Mouse (Mus musculus) lung, postnatal 0 days (tissue): Measurements from ENCODE around the gene Dcaf7. TPM values are rescaled to one million over a fixed set of nuclear protein-coding genes. Genes with fewer than 3 reads are reported as not detected.

ENCODE experiments used
- ATAC-seq: fragments of 200-750 bp; cut with Nextera tagmentation; 2 replicates; pipeline ENCODE4 v1.8.0; 2017; ENCODE audit warnings: moderate library complexity
- DNase-seq: peaks from one replicate; pipeline ENCODE4 v3.0.0-alpha.2; 2016; ENCODE audit warnings: low spot score
- H3K27ac ChIP-seq: fragments of 300-500 bp; sonication (generic); 2 replicates; pipeline ENCODE4 v1.5.1; 2014; ENCODE audit warnings: antibody characterized with exemption, mild to moderate bottlenecking, low read length, mixed read lengths
- H3K27me3 ChIP-seq: fragments of 300-500 bp; sonication (generic); replicated peaks from 2 replicates; pipeline ENCODE4 v1.6.1; 2014; ENCODE audit warnings: low read length, mixed read lengths; ENCODE audit not compliant: insufficient read depth
- H3K36me3 ChIP-seq: fragments of 300-500 bp; sonication (generic); 2 replicates; pipeline ENCODE4 v1.6.1; 2014; ENCODE audit warnings: low read length, mixed read lengths; ENCODE audit not compliant: insufficient read depth
- H3K4me1 ChIP-seq: fragments of 300-500 bp; sonication (generic); 2 replicates; pipeline ENCODE4 v1.6.1; 2014; ENCODE audit warnings: antibody characterized with exemption, low read depth, low read length, mixed read lengths; ENCODE audit not compliant: insufficient read depth
- H3K4me2 ChIP-seq: fragments of 300-500 bp; sonication (generic); replicated peaks from 2 replicates; pipeline ENCODE4 v1.6.1; 2014; ENCODE audit warnings: low read depth, mild to moderate bottlenecking, low read length, moderate library complexity, mixed read lengths
- H3K4me3 ChIP-seq: fragments of 300-500 bp; sonication (generic); 2 replicates; pipeline ENCODE4 v1.5.1; 2014; ENCODE audit warnings: low read depth, low read length
- H3K9ac ChIP-seq: fragments of 300-500 bp; sonication (generic); replicated peaks from 2 replicates; pipeline ENCODE4 v1.6.1; 2014; ENCODE audit warnings: low read depth, mild to moderate bottlenecking
- H3K9me3 ChIP-seq: fragments of 300-500 bp; sonication (generic); 2 replicates; pipeline ENCODE4 v1.6.1; 2016; ENCODE audit warnings: low read length, mixed read lengths
- CTCF ChIP-seq: IDR thresholded peaks from 2 replicates; pipeline ENCODE4 v1.5.1; 2016; ENCODE audit warnings: antibody characterized with exemption, mild to moderate bottlenecking
- EP300 ChIP-seq: IDR thresholded peaks from 2 replicates; pipeline ENCODE4 v1.6.1; 2016; ENCODE audit warnings: antibody characterized with exemption, mild to moderate bottlenecking, control low read depth
- WGBS: fragments of 180-500 bp; shearing (Covaris S2); extraction: QIAGEN DNeasy Blood & Tissue Kit; methylation state at CpG from one replicate; pipeline ENCODE4 v1.1.7; 2014; 5-methylcytosine and 5-hydroxymethylcytosine counted together
- polyA plus RNA-seq: library from polyadenylated mRNA; unstranded; fragments of >200 nt; fragmentation: Nextera tagmentation; extraction: Ambion mirVana; gene quantifications from 2 replicates; pipeline ENCODE4 v1.2.1, GENCODE M21; 2015

The Dcaf7 gene
- polyA plus RNA-seq, 1 experiment from 2014 or later = 26.6 TPM

DNA sequence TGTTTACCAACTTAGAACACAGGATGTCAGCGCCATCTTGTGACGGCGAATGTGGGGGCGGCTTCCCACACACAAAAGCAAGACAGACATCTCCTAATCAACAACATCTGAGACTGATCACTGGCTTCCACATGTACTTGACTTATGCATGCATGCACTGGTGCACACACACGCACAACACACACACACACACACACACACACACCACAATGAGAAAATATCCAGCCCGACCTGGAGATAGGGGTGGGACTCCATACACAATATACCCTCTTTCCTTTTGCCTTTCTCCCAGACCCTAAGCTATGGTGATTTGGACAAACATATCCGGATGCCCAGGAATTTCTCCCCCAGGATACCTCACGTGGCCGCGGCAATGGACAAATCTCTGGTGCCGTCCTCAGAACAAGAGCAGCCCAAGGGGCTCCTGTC lies 3.2 kb upstream of the Dcaf7 start:
- 0 out of 2 replicates have a peak overlapping the region, but pooled peaks have one; percentile 12 for H3K9ac ChIP-seq
- H3K36me3 ChIP-seq = no peaks in the 10 kb centered on the region
- no peak for TF ChIP-seq CTCF
- no peak for TF ChIP-seq EP300
- H3K27me3 ChIP-seq = no peaks in the 10 kb centered on the region
- peak overlapping the region; percentile 45 for H3K4me2 ChIP-seq
- no peaks in the 10 kb centered on the region for H3K9me3 ChIP-seq
- peaks cover 14% of the 10 kb centered on the region; the same call in 1 of the 2 replicates for H3K4me1 ChIP-seq
- H3K4me3 ChIP-seq = peak overlapping the region; percentile 12; the same call in 1 of the 2 replicates
- H3K27ac ChIP-seq = peak overlapping the region; percentile 89
- DNase-seq (peak; percentile 66), ATAC-seq (peak; percentile 10; the same call in 1 of the 2 replicates)
- 27% methylated on average over 11 of the region's 11 CpGs for WGBS

DNA sequence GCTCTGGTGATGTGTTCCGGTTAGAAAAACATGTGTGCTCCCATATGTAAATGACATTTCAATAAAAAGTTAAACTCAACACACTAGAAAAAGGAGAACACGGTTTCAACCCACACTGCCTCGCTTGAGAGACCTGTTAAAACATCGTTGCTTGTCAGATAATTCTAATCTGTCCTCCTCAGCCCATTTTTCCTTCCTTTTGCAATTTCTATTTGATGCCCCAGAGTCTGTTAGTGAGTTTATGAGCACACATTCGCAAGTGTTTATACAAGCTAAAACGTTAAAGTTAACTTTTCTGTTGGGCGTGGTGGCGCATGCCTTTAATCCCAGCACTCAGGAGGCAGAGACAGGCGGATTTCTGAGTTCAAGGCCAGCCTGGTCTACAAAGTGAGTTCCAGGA lies 1.7 kb upstream of the Dcaf7 start:
- WGBS = 79% methylated on average over 9 of the region's 9 CpGs

DNA sequence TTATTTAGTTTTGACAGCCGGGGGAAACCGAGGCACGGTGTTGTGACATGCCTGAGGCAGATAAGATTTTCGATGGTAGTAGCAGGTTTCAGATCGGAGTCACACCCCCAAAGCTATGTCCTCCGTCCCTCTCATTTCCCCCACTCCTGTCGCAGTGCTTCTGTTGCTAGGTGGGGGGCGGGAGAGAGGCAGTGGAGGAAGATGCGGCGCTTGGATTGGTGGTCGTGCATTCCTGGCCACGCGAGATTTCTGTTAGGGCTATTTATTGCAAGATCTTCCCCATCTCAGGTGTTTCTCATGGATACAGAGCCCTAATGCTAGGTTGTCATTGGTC lies 713 bp downstream of the Dcaf7 start:
- H3K9me3 ChIP-seq = no peaks in the 10 kb centered on the region
- H3K9ac ChIP-seq = peak overlapping the region; percentile 82
- H3K27me3 ChIP-seq = no peaks in the 10 kb centered on the region
- no peaks in the 10 kb centered on the region for H3K36me3 ChIP-seq
- DNase-seq = peak; percentile 74
- H3K4me3 ChIP-seq = peak overlapping the region; percentile 96
- WGBS = under 1% methylated on average over 13 of the region's 13 CpGs
- peaks cover 14% of the 10 kb centered on the region; the same call in 1 of the 2 replicates for H3K4me1 ChIP-seq
- H3K27ac ChIP-seq = peak overlapping the region; percentile 90
- no peak for TF ChIP-seq EP300
- TF ChIP-seq CTCF = peak; percentile 26; the same call in 1 of the 2 replicates
- ATAC-seq = no peak
- H3K4me2 ChIP-seq = peak overlapping the region; percentile 84

More for the DNA sequence above, 1.7 kb upstream of the Dcaf7 start:
- H3K36me3 ChIP-seq = no peaks in the 10 kb centered on the region
- H3K9me3 ChIP-seq = no peaks in the 10 kb centered on the region
- H3K9ac ChIP-seq = no peak overlapping the region
- no peak overlapping the region for H3K4me3 ChIP-seq
- TF ChIP-seq CTCF (no peak), EP300 (no peak)
- H3K4me2 ChIP-seq = no peak overlapping the region
- DNase-seq = no peak
- H3K27me3 ChIP-seq = no peaks in the 10 kb centered on the region
- peaks cover 14% of the 10 kb centered on the region; the same call in 1 of the 2 replicates for H3K4me1 ChIP-seq
- no peak overlapping the region for H3K27ac ChIP-seq
- ATAC-seq = no peak

DNA sequence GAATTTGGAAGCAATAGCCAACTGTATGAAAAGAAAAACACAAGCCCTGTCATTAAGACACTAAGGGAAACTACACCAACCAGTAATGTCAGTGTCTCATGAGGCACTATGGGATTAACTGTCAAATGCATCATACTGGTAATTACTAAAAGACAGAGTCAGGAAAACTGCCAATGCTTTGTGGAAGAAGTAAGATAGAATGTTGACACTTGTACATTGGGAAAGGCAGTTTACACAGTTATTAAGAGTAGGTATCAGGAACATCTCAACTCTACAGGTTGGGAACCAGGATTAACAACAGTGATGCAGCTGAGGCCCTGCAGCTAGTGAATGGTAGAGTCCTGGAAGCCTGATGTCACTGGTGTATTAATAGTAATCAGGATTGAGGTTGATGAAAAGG lies 7.7 kb downstream of the Dcaf7 start:
- H3K9ac ChIP-seq = no peak overlapping the region
- TF ChIP-seq CTCF = no peak
- no peak for TF ChIP-seq EP300

DNA sequence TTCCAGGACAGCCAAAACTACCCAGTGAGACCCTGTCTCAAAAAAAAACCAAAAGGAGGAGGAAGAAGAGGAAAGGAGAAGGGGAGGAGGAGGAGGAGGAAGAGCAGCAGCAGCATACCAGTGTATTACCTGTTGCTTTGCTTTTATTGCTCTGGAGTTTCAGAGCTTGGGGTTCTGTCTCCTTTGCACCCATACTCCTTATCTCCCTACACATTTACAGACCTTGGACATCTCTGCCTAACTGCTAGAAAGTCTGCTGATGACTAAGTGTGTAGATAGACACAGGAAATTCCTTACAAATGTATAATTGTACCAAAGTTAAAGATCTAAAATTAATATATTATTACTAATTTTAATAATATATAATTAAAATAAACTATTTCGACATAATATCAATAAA lies 8.6 kb downstream of the Dcaf7 start:
- ATAC-seq = no peak

More for the DNA sequence above, 7.7 kb downstream of the Dcaf7 start:
- Histone ChIP-seq H3K27me3 (no peaks in the 10 kb centered on the region), H3K4me3 (no peak overlapping the region), H3K4me2 (no peak overlapping the region), H3K36me3 (peaks cover 5% of the 10 kb centered on the region; the same call in 1 of the 2 replicates), H3K27ac (no peak overlapping the region), H3K9me3 (no peaks in the 10 kb centered on the region), H3K4me1 (no peaks in the 10 kb centered on the region)
- ATAC-seq (no peak), DNase-seq (no peak)

DNA sequence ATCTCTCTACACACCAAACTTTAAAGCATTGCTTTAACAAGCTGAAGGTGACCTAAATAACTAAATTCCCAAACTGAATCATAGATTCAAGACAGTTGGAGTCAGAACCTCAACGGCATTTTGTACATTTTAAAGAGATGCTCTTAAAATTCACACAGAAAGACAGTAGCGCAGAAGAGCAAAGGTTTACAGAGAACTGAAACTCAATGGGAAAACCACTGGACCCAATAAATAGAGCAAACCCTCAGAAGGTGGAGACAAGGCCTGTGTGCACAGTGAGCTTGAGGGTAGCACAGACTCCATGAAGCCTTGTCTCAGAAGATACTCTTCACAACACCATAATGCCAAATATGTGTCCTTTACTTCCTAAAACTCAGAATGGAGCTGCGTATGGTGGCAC lies 9.1 kb downstream of the Dcaf7 start:
- Histone ChIP-seq H3K4me3 (no peak overlapping the region), H3K36me3 (peaks cover 8% of the 10 kb centered on the region; the same call in 1 of the 2 replicates), H3K27ac (no peak overlapping the region), H3K4me2 (no peak overlapping the region), H3K4me1 (no peaks in the 10 kb centered on the region), H3K27me3 (no peaks in the 10 kb centered on the region), H3K9me3 (no peaks in the 10 kb centered on the region), H3K9ac (no peak overlapping the region)
- ATAC-seq (no peak), DNase-seq (no peak)
- WGBS = 93% methylated on average over 3 of the region's 3 CpGs
- TF ChIP-seq CTCF (no peak), EP300 (no peak)

More for the DNA sequence above, 8.6 kb downstream of the Dcaf7 start:
- H3K27me3 ChIP-seq = no peaks in the 10 kb centered on the region
- H3K27ac ChIP-seq = no peak overlapping the region
- no peak overlapping the region for H3K9ac ChIP-seq
- H3K4me1 ChIP-seq = no peaks in the 10 kb centered on the region
- H3K4me2 ChIP-seq = no peak overlapping the region
- no peak for TF ChIP-seq EP300
- H3K9me3 ChIP-seq = no peaks in the 10 kb centered on the region
- no peak overlapping the region for H3K4me3 ChIP-seq
- no peak for DNase-seq
- H3K36me3 ChIP-seq = peaks cover 5% of the 10 kb centered on the region; the same call in 1 of the 2 replicates
- 86% methylated on average over 1 of the region's 1 CpGs for WGBS

DNA sequence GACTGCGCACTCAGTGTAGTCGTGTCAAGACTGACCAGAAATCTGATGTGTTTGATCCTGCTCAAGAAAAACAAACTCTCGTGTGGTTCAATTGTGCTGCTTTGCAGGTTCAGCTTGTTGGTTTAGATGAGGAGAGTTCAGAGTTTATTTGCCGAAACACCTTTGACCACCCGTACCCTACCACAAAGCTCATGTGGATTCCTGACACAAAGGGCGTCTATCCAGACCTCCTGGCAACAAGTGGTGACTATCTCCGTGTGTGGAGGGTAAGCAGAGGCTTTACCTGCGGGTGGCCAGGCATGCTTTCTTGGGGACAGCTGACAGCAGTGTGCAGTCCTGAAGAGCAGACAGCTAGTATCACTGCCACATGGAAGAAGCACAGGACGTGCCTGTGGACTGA lies 9.9 kb downstream of the Dcaf7 start:
- no peak overlapping the region for H3K27ac ChIP-seq
- DNase-seq = no peak
- H3K4me2 ChIP-seq = no peak overlapping the region
- TF ChIP-seq EP300 = no peak
- TF ChIP-seq CTCF = no peak
- no peaks in the 10 kb centered on the region for H3K27me3 ChIP-seq
- no peak overlapping the region for H3K4me3 ChIP-seq
- no peak for ATAC-seq
- no peaks in the 10 kb centered on the region for H3K9me3 ChIP-seq
- H3K9ac ChIP-seq = no peak overlapping the region
- no peaks in the 10 kb centered on the region for H3K4me1 ChIP-seq
- WGBS = 76% methylated on average over 9 of the region's 9 CpGs
- H3K36me3 ChIP-seq = peaks cover 16% of the 10 kb centered on the region
